Mouse (Mus musculus): ENCODE data around the gene Cyb561d2.

DNA sequence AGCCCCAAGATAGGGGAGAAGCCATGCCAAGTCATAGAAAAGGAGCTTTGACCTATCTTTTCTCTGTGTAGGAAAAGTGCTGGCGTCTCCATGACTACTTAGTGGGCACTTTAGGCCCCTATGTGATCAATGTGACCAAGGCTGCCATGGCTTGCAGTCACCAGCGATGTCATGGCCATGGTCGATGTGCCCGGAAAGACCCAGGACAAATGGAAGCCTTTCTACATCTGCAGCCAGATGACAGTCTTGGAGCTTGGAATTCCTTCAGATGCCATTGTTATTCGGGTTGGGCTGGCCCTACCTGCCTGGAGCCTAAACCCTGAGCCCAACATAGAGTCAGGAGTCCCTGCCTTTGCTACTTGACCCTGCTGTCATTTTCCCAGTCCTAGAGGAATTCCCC, 44.5 kb upstream of the Cyb561d2 start:
- TF ChIP-seq POLR2A (IDR thresholded peaks at IDR 0.05; ENCODE audit: insufficient read length, low read depth) (no peak), POLR2AphosphoS2 (IDR thresholded peaks at IDR 0.05; ENCODE audit: insufficient read length, low read depth) (no peak), MYOD1 (IDR thresholded peaks at IDR 0.05; ENCODE audit: control insufficient read depth in 1 of 3, insufficient read length in 2 of 3, low read depth in 2 of 3) (no peak), E2F4 (IDR thresholded peaks at IDR 0.05; ENCODE audit: insufficient read depth) (no peak), MAX (IDR thresholded peaks at IDR 0.05; ENCODE audit: low read depth) (no peak), SRF (IDR thresholded peaks at IDR 0.05; ENCODE audit: control insufficient read depth, insufficient read length, low read depth) (no peak), USF1 (IDR thresholded peaks at IDR 0.05; ENCODE audit: low read depth) (no peak), MYOG (IDR thresholded peaks at IDR 0.05; ENCODE audit: control insufficient read depth in 1 of 3, insufficient read depth in 1 of 3, insufficient read length in 2 of 3, low read depth in 2 of 3) (no peak)
